Mouse (Mus musculus) lung, adult 2 months (tissue): ENCODE data around the gene Slc25a42. TPM values are rescaled to one million over a fixed set of nuclear protein-coding genes. Genes with fewer than 3 reads are reported as not detected.

ENCODE experiments used
- DNase-seq: peaks from one replicate; pipeline ENCODE4 v3.0.0; 2022
- H3K4me1 ChIP-seq: fragments of 200-500 bp; 2 replicates; pipeline ENCODE4 v1.6.1; 2011; ENCODE audit warnings: low read length; ENCODE audit not compliant: control insufficient read depth, insufficient read depth
- H3K4me3 ChIP-seq: fragments of 200-500 bp; replicated peaks from 2 replicates; pipeline ENCODE3; 2011; ENCODE audit warnings: low read depth, mild to moderate bottlenecking, control low read depth, low read length; ENCODE audit errors: extremely low read depth
- CTCF ChIP-seq: fragments of 200-500 bp; IDR thresholded peaks from 2 replicates; pipeline ENCODE4 v1.5.1; 2011; ENCODE audit warnings: mild to moderate bottlenecking, low read length, control low read depth; ENCODE audit not compliant: insufficient read depth
- POLR2A ChIP-seq: fragments of 200-500 bp; IDR thresholded peaks from 2 replicates; pipeline ENCODE4 v1.6.1; 2011; ENCODE audit warnings: low read depth, mild to moderate bottlenecking, control low read depth, low read length, borderline replicate concordance; ENCODE audit errors: extremely low read depth
- WGBS: fragments of 180-500 bp; shearing (Covaris S2); methylation state at CpG from one replicate; pipeline ENCODE4 v1.1.7; 2018; 5-methylcytosine and 5-hydroxymethylcytosine counted together
- polyA plus RNA-seq: library from polyadenylated mRNA; depleted of rRNA; stranded (reverse); fragments of >200 nt; gene quantifications from 2 replicates; pipeline ENCODE4 v1.2.3, GENCODE M21; 2012; rRNA removed

Slc25a42 gene
- polyA plus RNA-seq, 1 experiment, result 29.6 TPM

DNA sequence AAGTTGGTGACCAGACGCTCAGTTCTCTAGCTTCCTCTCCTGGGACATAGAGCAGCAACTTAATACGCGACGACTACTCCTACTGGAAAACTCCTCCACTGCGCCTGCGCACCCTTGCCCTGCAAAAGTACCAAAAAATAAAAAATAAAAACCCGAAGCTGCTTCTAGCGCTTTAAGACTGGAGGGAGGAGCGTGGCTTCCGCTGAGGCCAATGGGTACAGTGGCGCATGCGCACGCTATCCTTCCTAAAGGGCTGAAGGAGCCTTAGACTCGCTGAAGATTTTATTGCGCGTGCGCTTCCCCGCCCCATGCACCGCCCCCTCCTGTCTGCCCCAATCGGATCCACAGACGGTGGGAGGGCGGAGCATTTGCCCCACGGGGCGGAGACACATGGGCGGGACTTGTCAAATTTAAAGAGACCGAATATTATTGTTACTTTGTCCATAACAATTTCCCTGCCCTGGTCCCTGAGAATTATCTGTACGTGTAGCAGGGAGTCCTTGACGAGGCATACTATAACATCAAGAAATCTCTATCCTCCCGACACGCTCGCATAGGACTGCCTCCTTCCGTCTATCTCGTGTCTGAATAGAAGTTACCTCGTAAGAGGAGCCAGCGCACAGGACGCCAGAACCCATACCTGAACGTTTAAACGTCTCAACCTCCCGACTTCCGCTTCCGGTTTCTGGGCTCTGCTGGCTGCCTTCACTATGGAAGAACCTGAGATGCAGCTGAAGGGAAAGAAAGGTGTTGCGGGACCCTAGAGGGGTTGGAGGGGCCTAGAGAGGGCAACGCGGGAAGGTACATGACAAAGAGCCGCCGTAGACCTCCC is 72.9 kb downstream of the Slc25a42 start, which contains the start of the genes Rfxank, Borcs8 and Mef2b:
Gene Rfxank, minus strand, starts transcription at position 129 of the 832 bp plus-strand sequence.
Gene Borcs8, plus strand, starts transcription at position 474 of the 832 bp plus-strand sequence.
Gene Mef2b, plus strand, starts transcription at position 686 of the 832 bp plus-strand sequence.
- under 1% methylated on average over 46 of the region's 46 CpGs for WGBS
- DNase-seq, result peak; percentile 96
- Histone ChIP-seq H3K4me1 (peaks cover 12% of the 10 kb centered on the region), H3K4me3 (peak within 1 kb of the TSS; percentile 82)
- TF ChIP-seq CTCF (no peak), POLR2A (peak; percentile 75; the same call in 1 of the 2 replicates)

DNA sequence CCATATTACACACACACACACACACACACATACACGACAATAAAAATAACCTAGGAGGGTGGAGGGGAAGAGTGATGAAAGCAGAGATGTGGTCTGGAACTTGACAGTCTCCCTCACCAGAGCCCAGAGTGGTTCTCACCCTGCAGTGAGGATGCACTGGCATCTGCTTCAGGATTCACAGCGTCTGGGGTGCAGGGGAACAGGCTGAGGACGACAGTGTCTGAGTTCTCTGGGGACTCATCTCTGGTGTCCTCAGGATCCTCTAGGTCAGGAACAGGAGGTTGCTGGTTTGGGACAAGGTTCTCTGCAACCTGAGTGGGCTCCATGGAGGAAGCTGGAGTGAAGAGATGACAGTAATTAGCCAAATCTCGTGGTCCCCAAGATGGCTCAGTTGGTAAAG is 74.2 kb downstream of the Slc25a42 start:
- Histone ChIP-seq H3K4me1 (peaks cover 12% of the 10 kb centered on the region), H3K4me3 (no peak overlapping the region)
- no peak for DNase-seq
- TF ChIP-seq CTCF (no peak), POLR2A (no peak)
- WGBS, result 78% methylated on average over 4 of the region's 4 CpGs

DNA sequence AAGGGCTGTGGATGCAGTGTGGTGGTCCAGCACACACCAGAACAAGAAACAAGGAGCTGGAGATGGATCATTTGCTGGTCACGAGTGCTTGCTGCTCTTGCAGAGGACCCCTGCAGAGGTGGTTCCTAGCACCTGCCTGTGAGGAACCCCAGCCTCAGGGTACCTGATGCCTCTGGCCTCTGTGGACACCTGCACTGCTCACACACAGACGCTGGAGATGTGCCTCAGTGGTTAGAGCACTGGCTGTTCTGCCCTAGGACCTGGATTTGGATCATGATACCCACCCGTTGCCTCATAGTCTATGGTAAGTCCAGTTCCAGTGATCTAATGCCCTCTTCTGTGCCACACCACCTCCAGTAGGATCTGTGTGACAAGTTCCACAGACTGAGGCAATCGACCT is 75.5 kb downstream of the Slc25a42 start:
- no peak overlapping the region for H3K4me3 ChIP-seq
- H3K4me1 ChIP-seq, result peaks cover 12% of the 10 kb centered on the region
- TF ChIP-seq CTCF (no peak), POLR2A (no peak)
- no peak for DNase-seq
- 86% methylated on average over 4 of the region's 4 CpGs for WGBS

- DNase-seq, result no peak
- TF ChIP-seq CTCF (no peak), POLR2A (no peak)
- H3K4me3 ChIP-seq, result no peak overlapping the region
- WGBS, result 90% methylated on average over 9 of the region's 9 CpGs
- H3K4me1 ChIP-seq, result peaks cover 5% of the 10 kb centered on the region; the same call in 1 of the 2 replicates
Observed at GRCm38 (mm10) chr8:70134931-70135330, 77.2 kb downstream of the Slc25a42 start.

Other genes starting within 250 kb of the Slc25a42 start
- 78.1 and 81.8 TPM in 2 replicates for gene Gatad2a, start 215.9 kb downstream of the Slc25a42 start, polyA plus RNA-seq
- gene Mau2, start 169.6 kb downstream of the Slc25a42 start, polyA plus RNA-seq, result 82.3 and 88.5 TPM in 2 replicates
- gene Sugp1, start 169.5 kb downstream of the Slc25a42 start, polyA plus RNA-seq, result 7.8 and 11.9 TPM in 2 replicates
- 7.2 and 7.4 TPM in 2 replicates for gene Tm6sf2, start 139.4 kb downstream of the Slc25a42 start, polyA plus RNA-seq
- gene Hapln4, start 128.8 kb downstream of the Slc25a42 start, polyA plus RNA-seq, result 0.07 and 0.11 TPM in 2 replicates
- gene Ncan, start 91.4 kb downstream of the Slc25a42 start, polyA plus RNA-seq, result 0.10 and 0.15 TPM in 2 replicates
- 10.7 and 14.6 TPM in 2 replicates for gene Nr2c2ap, start 81.0 kb downstream of the Slc25a42 start, polyA plus RNA-seq
- 19.0 and 28.6 TPM in 2 replicates for gene Rfxank, start 73.2 kb downstream of the Slc25a42 start, polyA plus RNA-seq
- 76.5 and 79.0 TPM in 2 replicates for gene Borcs8, start 72.8 kb downstream of the Slc25a42 start, polyA plus RNA-seq
- 0.31 and 0.50 TPM in 2 replicates for gene Mef2b, start 72.6 kb downstream of the Slc25a42 start, polyA plus RNA-seq
- gene Tmem161a, start 39.9 kb downstream of the Slc25a42 start, polyA plus RNA-seq, result 101 and 105 TPM in 2 replicates
- 26.6 and 31.0 TPM in 2 replicates for gene Sugp2, start 21.9 kb upstream of the Slc25a42 start, polyA plus RNA-seq
- 14.5 and 15.1 TPM in 2 replicates for gene Armc6, start 22.2 kb upstream of the Slc25a42 start, polyA plus RNA-seq
- gene Homer3, start 70.5 kb upstream of the Slc25a42 start, polyA plus RNA-seq, result 75.0 and 111 TPM in 2 replicates
- 37.2 and 43.0 TPM in 2 replicates for gene Ddx49, start 90.2 kb upstream of the Slc25a42 start, polyA plus RNA-seq
- 308 and 342 TPM in 2 replicates for gene Cope, start 90.2 kb upstream of the Slc25a42 start, polyA plus RNA-seq
- gene Cers1, start 103.5 kb upstream of the Slc25a42 start, polyA plus RNA-seq, result 2.7 TPM in 2 replicates
- gene Gdf1, start 117.5 kb upstream of the Slc25a42 start, polyA plus RNA-seq, result 1.1 and 1.5 TPM in 2 replicates
- gene Upf1, start 141.0 kb upstream of the Slc25a42 start, polyA plus RNA-seq, result 35.8 and 36.7 TPM in 2 replicates
- 0.51 and 1.3 TPM in 2 replicates for gene Comp, start 161.3 kb upstream of the Slc25a42 start, polyA plus RNA-seq
- gene Crtc1, start 227.3 kb upstream of the Slc25a42 start, polyA plus RNA-seq, result 18.7 and 20.4 TPM in 2 replicates